Mouse (Mus musculus) cerebellum, adult 8-10 months (tissue): ENCODE data around the gene Rab42.

Experiments used
- DNase-seq: peaks from one replicate; pipeline ENCODE4 v3.0.0; 2022

The Rab42 gene

GRCm38 (mm10) chr4:132302939-132303479 is at the start of gene Rab42:
Rab42 (minus strand) TSS chr4:132303385.
- no peak for DNase-seq

DNA sequence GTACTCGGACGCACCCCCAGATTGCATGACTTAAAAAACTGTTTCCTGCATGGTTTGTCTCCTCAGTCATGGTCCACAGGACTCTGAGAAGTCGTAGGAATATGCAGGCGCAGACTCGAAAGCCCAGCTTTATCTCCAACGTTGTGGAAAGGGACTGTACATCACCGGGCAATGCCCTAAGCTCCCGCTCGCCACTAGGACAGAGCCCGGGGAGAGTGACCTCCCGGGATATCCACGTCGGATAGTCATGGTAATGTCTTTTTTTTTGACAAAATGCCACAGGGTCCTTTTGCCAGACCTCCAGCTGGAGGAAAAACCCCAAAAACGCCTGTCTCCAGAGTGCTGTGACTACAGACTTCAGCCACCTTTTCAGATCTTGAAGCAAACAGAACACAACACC is 49.6 kb upstream of the Rab42 start:
- DNase-seq, result peak; percentile 24

- DNase-seq, result no peak
These were observed 48.2 kb upstream of the Rab42 start for GRCm38 (mm10) chr4:132351401-132351800.

DNA sequence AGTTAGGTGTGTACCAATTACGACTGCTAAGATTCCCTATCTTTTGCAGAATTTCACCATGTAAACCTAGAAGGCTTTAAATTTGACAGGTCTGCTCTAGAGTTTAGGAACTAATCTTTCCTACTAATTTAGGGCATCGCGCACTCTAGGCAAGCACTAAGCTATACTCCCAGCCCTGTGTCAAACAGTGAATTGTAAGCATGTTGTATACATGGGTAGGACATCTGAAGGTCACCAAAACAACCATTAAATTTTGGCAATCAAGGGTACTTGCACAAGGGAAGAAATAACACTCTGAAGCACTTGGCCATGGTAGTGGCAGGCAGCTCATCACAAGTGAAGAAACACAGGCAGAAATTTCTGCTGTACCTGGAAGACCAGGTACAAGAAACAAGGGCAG is 47.7 kb upstream of the Rab42 start:
- no peak for DNase-seq

GRCm38 (mm10) chr4:132350123-132350740 is 47.0 kb upstream of the Rab42 start:
- no peak for DNase-seq

GRCm38 (mm10) chr4:132349495-132350122 is 46.4 kb upstream of the Rab42 start:
- DNase-seq, result no peak

GRCm38 (mm10) chr4:132346661-132347060 is 43.5 kb upstream of the Rab42 start:
- DNase-seq, result no peak

- DNase-seq, result no peak
These were observed 43.1 kb upstream of the Rab42 start for GRCm38 (mm10) chr4:132346261-132346660.

- no peak for DNase-seq
These were observed 42.6 kb upstream of the Rab42 start for GRCm38 (mm10) chr4:132345843-132346212.

- peak; percentile 98 for DNase-seq
These were observed 42.1 kb upstream of the Rab42 start for GRCm38 (mm10) chr4:132345135-132345842.

DNA sequence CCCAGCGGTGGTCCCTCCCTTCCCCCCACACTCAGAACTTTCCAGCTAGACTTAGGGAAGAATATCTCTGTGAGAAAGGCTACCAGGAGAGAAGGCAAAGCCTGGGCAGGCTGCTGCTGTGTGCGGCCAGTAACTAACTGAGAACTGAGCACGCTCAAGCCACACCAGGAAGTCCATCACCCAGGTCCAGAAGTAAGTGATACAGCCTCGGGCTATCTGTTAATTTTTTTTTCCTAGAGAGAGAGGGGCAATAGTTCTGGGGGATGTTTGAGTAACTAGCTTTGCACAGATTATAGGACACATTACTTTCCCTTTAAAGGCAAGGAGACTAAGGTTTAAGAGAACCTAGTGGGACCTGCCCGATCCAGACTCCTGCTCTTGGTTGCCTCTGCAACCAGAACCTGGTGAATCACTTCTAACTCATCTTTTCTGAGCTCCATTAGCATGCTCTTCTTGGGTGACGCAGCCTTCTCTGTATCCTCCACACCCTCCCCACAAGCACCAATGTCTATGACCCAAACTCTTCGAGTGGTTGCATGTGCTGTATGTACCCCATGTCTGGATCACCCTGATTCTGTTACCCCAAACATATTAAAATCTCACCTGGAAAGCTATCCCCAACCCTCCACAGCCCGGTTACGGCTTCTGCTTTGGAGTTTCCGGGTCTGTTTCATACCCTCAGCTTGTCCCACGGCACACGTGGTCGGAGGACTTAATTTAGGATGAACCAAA is 41.4 kb upstream of the Rab42 start:
- DNase-seq, result no peak

- DNase-seq, result no peak
These were observed 38.3 kb upstream of the Rab42 start for GRCm38 (mm10) chr4:132341451-132341850.

DNA sequence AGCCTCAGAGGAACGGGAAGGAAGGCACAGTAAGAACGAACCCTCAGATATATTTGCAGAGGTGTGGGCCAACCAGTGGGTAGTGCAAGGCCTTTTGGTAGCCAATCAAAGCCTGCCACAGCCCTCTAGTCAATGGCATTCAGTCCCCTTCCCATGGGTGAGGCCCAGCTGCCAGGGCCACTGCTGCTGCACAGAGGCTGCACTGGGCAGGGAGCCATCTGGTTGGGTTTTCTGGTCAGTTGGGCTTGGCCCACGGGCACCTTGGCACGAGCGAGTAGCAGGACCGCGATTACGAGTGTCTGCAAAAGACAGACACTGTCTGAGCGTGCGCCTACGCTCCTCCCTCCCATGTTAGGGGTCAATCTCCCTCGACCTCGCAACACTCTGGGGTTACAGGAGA is 35.8 kb upstream of the Rab42 start:
- no peak for DNase-seq

DNA sequence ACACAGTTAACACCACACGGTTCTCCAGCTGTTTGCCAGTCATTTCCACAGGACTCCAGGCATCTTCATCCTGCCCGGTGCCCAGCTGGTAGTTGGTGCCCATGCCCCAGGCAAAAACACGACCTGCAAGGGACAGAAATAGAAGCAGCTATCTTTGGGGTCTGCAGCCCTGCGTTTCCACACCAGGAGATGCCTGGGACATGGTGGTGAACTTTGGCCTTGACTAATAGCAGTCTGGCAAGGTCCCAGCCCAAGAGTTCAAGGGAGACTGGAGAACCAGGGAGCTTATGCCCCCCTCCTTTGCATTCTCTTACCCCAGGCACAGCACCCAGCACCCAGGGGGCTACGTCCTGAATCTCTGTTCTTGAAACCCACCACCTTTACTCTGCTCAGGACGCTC is 29.7 kb upstream of the Rab42 start:
- no peak for DNase-seq

DNA sequence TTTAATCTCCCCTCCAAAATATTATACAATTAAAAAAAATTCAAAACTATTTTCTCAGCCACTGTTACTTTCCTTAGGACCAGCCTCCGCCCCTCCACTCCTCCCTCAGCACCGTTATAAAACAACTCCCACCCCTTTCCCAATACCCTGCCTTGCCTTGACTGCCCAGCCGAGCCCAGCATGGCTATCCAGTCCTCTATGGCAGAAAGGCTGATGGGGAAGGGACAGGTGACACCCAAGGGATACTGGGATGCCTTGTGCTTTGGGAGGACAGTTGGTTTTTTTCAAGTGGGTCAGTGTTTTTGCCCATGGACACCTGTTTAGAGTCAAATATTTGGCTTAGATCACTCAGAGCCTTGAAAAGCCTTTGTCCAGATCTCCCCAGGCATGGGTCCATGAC is 28.8 kb upstream of the Rab42 start:
- DNase-seq, result no peak

DNA sequence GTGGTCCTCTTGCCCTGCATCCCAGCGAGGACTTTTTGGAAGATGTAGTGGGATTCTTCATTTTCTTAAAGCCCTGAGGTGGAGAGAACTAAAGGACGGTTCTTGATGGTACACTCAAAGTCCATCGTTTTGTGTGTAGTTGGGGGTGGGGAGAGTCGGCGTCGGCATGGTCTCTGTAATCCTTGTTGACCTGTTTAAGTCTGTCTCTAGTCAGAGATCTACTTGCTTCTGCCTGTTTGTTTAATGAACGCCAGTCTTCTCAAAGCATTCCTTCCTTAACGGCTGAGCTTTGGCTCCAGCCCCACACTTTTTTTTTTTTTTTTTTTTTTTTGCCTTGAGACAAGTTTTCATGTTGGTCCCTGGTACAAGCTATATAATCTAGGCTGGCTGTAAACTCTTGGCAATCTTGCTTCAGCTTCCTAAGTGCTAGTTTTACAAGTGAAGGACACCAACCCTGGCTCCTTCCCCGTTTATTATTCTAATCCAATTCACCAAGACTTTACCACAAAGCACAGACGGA is 26.7 kb upstream of the Rab42 start:
- no peak for DNase-seq

GRCm38 (mm10) chr4:132329115-132329834 is 26.1 kb upstream of the Rab42 start, which contains the start of gene Trnau1ap:
Trnau1ap (minus strand) TSS chr4:132329538.
- DNase-seq, result peak; percentile 83

GRCm38 (mm10) chr4:132328391-132328982 is 25.3 kb upstream of the Rab42 start:
- DNase-seq, result no peak

DNA sequence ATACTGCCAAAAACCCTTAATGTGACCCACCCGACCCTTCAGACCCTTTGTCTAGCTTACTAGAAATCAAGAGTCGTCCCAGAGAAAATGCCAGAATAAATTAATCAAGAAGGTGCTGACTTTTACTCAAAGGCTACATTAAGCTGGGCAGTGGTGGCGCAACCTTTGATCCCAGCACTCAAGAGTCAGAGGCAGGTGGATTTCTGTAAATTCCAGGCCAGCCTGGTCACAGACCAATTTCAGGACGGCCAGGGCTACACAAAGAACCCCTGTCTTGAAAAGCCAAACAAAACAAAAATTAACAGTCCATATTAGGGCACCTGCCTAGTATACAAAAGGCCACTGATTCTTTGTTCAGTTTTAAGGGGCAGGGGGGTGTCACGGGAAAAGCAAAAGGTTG is 23.3 kb upstream of the Rab42 start:
- DNase-seq, result no peak

- DNase-seq, result no peak
These were observed 12.5 kb upstream of the Rab42 start for GRCm38 (mm10) chr4:132315711-132316110.

DNA sequence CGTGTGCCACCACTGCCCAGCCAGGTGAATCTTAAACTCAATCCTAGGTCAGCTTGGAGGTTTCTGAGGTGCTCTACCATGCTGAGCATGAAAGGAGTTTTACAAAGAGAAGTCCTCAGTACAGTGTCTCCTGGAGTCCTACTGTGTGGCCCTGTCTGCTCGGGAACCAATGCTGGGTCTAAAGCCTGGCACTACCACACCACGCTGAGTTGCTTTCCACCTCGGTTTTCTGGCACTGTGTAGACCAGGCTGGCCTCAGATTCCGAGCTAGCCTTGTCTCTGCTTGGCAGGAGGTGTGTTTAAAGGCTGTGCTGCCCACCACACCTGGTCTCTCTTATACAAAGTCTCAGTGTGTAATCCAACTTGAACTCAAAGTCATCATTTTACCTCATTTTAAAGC is 9.4 kb upstream of the Rab42 start:
- DNase-seq, result no peak

GRCm38 (mm10) chr4:132311801-132312200 is 8.6 kb upstream of the Rab42 start:
- no peak for DNase-seq
